Mouse (Mus musculus) lung, adult 2 months (tissue): ENCODE data around the gene Dusp27.

Experiments
- CTCF ChIP-seq: fragments of 200-500 bp; IDR thresholded peaks from 2 replicates; pipeline ENCODE4 v1.5.1; 2011; ENCODE audit warnings: mild to moderate bottlenecking, low read length, control low read depth; ENCODE audit not compliant: insufficient read depth
- POLR2A ChIP-seq: fragments of 200-500 bp; IDR thresholded peaks from 2 replicates; pipeline ENCODE4 v1.6.1; 2011; ENCODE audit warnings: low read depth, mild to moderate bottlenecking, control low read depth, low read length, borderline replicate concordance; ENCODE audit errors: extremely low read depth

DNA sequence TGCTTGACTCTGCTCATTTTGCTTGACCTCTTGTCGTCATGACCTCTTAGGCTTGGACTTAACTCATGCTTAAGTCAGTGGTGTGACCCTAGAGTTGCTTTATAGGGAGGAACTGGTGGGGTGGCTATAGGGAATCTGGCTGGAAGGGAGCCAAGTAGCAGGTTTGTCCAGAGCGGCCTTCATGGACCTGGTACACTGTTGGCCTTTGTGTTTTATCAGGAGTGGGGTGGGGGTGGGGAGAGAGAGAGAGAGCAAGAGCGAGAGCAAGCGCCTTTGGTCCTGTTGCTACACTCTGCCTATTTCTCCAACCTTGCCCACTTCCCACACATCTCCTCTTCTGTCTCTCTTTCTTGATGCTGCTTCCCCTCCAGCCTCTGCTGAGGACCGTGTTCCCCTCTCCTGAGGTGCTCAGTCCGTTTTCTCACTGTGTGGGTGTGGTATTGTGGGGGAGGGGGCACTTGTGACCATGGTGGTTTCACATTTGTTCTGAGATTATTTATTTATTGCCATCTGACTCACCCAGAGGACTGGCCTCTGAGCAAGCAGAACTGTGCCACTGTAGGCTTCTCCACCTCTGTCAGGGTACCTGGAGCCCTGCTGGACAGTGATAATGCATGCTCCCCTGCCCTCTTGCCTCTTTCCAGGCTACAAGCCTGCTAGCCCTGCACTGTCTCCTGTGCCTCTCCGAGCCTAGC lies 9.7 kb upstream of the Dusp27 start:
- TF ChIP-seq CTCF (no peak), POLR2A (no peak)
